Mouse (Mus musculus) gastrocnemius, postnatal 36 days (tissue): ENCODE measurements around the gene Zbtb20. TPM values are rescaled to one million over a fixed set of nuclear protein-coding genes. Genes with fewer than 3 reads are reported as not detected.

Experiments
- DNase-seq, 2 experiments: peaks; one replicate each; pipeline ENCODE4 v3.0.0; 2022
- intact Hi-C: fragments of 180-260 bp; cut with DNase I; formaldehyde crosslinking; loops from one replicate; pipeline ENCODE4 v1.15.1; 2025
- total RNA-seq, 2 experiments: library from RNA; stranded (reverse); gene quantifications; 2 replicates each; pipeline ENCODE4 v1.2.3; 2021

Gene Zbtb20
- total RNA-seq, 2 experiments from 2014 or later, result 88.0 to 95.5 TPM

DNA sequence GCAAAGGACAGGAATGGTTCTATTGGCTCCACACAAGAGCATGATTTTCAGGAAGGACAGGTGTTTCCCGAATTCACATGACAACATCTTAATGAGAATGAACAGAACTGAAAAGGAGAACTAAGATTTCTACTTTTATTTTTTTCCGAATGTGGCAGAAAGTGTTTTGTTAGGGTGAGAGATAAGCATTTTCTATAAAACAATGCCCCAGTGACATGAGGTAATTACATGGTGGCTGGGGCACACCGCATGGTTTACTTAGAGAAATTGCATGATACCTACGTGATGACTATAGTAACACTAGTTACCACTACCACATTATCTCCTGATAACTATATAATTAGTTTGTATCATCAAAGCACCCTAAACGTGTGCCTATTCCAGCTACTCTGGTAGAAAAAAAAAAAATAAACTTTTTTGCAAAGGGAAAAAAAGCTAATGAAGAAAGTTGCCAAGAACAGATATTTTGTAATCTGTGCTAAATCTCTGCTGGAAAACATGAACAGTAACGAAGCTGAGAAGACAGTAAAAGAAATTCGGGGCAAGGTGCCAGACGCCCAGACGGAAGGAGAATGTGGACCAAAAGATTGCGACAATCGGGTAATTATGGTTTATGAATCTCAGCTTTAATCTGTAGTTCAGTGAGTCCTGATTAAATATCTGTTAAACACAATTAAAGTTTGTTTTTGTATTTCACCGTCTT lies 534.4 kb downstream of the Zbtb20 start:
- peak in 1 of 2 experiments; percentile 71 for DNase-seq
- intact Hi-C loops, result no loop called here

- intact Hi-C loops, result no loop called here
- DNase-seq, result no peak
Observed at GRCm38 (mm10) chr16:43410613-43410974, 534.9 kb downstream of the Zbtb20 start.

DNA sequence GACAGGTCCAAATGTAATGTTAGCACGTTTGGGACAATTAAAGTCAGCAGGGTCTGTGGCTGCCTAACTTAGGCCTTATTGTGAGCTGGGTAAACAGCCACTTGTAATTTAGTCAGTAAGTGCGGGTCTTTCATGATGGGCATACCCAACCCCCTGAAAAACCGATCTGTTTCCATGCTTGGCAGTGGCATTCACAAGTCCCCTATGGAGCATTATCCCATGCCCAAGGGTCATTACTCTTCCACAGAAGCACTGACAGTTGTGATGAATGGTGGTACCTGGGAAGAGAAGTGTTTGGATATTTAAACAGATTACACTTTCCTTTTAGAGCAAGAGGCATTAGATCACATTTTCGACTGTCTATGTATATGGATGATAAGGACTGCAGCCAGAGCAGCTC lies 540.2 kb downstream of the Zbtb20 start:
- intact Hi-C loops, result no loop called here
- DNase-seq, result no peak

DNA sequence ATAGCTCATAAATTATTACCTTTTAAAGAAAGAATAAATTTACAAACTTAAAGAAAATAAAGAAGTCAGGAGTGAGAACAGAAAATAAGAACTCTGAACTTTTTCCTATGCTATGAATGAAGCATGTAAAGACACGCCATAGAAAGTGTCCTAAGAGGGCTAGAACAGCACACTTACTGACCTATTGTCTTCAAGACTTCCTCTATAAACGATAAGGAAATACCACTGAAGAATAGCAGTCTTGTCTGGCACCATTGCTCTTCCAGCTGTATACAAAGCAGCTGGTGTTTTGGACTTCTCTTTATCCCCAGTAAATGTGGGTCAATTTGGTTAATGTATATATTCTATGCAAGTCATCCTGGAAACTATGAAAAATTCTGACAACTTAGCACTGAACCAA lies 544.2 kb downstream of the Zbtb20 start:
- intact Hi-C loops, result no loop called here
- no peak for DNase-seq

- intact Hi-C loops, result no loop called here
- no peak for DNase-seq
Observed at GRCm38 (mm10) chr16:43428955-43429354, 553.3 kb downstream of the Zbtb20 start.

DNA sequence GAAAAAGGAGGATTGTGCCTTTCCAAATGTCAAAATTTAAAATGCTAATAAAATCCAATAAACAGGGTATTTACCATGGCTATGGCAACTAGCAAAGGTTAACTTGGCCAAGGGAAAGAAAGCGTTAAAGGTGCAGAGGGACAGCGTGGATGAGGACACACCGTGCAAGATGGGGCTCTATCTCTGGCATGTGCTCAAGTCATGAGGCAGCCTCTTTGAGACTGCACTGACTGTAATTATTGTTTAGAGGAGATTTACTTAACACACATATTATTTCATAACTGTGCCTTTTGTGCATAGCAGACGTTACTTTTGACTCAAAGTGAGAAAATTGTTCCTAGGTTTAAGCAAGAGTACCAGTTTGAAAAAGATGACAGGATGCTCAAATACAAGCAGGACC lies 554.3 kb downstream of the Zbtb20 start:
- intact Hi-C loops, result no loop called here

DNA sequence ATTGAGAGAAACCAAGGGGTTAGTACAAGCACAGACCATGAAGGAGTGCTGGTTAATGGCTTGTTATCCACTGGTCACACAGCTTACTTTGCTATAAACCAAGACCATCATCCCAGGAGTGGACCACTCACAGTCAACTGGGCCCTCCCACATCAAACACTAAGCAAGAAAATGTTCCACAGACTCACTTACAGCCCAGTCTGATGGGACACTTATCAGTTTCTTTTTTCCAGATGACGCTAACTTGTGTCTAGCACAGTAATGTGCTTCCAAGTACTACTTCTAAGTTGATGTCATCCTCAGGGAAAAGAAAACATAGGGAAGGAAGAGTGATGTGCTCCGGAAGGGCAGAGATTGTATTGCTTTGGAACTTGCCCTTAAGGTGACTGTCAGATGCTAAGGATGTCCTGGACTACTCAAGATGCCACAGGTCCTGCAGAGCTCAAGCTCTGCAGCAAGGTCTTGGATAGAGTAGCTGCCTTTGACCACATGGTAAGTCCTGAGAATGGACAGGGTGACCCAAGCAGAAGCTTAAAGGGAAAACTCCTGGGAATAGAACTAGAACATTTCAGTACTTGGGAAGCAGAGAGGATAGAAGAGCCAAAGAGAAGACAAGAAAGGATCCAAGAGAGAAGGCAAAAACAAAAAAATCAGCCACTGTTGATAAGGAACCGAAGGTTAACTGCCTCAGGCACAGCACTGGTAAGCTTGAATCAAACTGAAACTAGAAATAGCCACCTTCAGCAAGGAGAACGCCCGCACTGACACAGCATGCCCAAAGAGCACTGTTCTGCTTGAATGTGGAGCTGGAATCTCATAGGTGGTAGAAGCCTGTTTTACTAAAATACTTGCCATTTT lies 556.1 kb downstream of the Zbtb20 start:
- DNase-seq, result no peak
- intact Hi-C loops, result no loop called here

More for the DNA sequence above, 554.3 kb downstream of the Zbtb20 start:
- DNase-seq, result no peak

- DNase-seq, result no peak
- intact Hi-C loops, result loop anchor here (5.0 kb wide), 1 partner anchor 33 kb away; no protein-coding TSS in a partner anchor
Observed at GRCm38 (mm10) chr16:43434941-43435340, 559.3 kb downstream of the Zbtb20 start.

DNA sequence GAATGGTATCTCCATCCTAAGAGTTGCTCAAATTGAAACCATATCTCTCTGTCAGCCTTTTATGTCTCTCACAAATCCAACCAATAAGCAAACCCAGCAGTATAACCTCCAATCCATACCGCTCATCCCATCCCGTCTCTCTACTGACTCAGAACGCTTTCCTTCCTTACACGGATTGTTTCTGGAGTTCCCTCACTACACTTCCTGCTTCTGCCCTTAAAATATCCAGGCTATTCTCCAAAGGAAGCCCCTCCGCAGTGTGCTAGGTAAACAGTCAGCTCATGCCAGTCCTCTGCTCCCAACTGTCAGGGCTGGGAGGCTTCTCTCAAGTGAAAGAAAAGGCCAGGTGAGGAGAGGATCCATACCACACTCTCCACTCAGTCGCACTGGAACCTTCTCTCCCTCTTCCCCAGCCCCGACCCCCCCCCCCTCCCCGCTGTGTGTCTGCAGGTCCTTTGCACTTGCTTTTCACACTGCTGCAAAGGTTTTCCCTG lies 563.2 kb downstream of the Zbtb20 start:
- no peak for DNase-seq
- intact Hi-C loops, result loop anchor here (5.0 kb wide), 1 partner anchor 37 kb away; no protein-coding TSS in a partner anchor

DNA sequence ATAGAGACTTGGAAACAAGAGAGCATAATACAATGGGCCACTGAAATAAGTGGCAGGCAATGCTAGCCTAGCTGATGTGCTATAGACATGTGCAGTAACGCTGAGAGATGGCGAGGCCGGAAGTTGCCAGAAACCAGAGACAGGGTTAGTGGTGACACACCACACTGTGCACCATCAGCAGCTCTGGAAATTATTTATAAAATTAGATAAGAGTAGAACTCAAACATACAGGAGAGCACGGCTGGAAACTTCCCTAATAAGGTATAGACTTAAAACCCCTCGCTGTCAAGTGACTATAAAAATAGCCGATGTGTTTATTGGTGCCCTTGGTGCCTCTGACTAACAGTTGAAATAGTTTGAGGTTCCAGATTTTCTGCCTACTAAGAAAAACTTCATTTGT lies 565.7 kb downstream of the Zbtb20 start:
- no peak for DNase-seq
- intact Hi-C loops, result no loop called here

- intact Hi-C loops, result no loop called here
- DNase-seq, result no peak
Observed at GRCm38 (mm10) chr16:43443034-43443433, 567.4 kb downstream of the Zbtb20 start.

GRCm38 (mm10) chr16:43448141-43448981 lies 572.7 kb downstream of the Zbtb20 start:
- DNase-seq, result no peak
- intact Hi-C loops, result no loop called here

DNA sequence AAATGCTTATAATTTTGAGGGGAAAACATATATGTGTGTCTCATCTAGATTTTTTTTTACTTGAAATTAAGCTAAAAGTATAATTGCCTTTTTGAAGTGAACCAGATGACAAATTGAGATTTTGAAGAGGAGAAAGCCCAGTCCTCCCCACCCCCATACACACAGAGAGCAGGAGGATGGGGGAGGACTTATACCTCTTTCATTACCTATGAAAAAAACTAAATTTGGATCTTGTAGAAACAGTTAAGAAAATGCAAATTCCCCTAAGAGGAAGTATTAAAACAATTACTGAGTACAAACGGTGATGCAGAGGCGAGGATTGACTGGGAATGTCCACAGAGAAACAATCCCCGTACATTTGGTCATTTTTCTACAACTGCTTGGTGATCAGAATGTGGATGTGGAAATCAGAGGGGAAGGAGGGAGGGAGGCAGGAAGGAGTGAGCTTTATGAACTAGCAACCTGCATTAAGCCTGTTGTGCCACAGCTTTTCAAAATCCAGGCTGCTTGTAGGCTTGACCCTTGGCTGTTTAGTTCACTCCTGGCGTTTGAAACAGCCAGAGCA lies 578.8 kb downstream of the Zbtb20 start:
- intact Hi-C loops, result no loop called here
- no peak for DNase-seq

GRCm38 (mm10) chr16:43456446-43457172 lies 580.9 kb downstream of the Zbtb20 start:
- DNase-seq, result no peak
- intact Hi-C loops, result no loop called here

- intact Hi-C loops, result no loop called here
- DNase-seq, result no peak
Observed at GRCm38 (mm10) chr16:43457814-43458213, 582.1 kb downstream of the Zbtb20 start.

GRCm38 (mm10) chr16:43458726-43459223 lies 583.1 kb downstream of the Zbtb20 start:
- intact Hi-C loops, result no loop called here

DNA sequence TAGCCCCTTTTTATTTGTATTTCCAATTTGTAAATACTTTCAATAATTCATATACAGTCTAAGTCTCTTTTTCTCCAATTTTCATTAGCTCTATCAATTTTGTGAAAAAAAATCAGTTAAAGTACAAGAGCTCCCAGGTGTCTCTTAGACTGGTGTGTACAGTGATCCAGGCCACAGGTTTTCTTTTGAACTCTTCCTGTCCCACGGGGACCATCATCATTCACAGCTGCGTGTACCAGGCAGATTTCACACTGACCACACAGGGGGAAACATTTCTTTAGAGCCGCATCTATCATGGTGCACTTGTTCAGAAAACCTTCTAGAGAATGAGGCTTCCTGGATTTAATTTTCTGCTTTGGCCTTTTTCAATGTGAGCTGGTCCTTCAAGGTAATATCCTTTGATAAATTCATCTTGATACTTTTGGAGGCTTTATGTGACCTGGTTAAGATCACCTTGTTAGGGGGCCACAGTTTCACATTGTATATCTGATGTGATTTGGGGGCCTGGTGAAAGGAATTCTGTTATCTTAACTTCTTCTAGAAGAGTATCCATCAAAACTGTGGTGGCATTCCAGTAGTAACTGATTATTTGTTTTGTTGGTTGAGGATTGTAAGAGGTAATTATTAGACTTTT lies 586.2 kb downstream of the Zbtb20 start:
- no peak for DNase-seq
- intact Hi-C loops, result no loop called here

More at GRCm38 (mm10) chr16:43458726-43459223, 583.1 kb downstream of the Zbtb20 start:
- DNase-seq, result no peak

DNA sequence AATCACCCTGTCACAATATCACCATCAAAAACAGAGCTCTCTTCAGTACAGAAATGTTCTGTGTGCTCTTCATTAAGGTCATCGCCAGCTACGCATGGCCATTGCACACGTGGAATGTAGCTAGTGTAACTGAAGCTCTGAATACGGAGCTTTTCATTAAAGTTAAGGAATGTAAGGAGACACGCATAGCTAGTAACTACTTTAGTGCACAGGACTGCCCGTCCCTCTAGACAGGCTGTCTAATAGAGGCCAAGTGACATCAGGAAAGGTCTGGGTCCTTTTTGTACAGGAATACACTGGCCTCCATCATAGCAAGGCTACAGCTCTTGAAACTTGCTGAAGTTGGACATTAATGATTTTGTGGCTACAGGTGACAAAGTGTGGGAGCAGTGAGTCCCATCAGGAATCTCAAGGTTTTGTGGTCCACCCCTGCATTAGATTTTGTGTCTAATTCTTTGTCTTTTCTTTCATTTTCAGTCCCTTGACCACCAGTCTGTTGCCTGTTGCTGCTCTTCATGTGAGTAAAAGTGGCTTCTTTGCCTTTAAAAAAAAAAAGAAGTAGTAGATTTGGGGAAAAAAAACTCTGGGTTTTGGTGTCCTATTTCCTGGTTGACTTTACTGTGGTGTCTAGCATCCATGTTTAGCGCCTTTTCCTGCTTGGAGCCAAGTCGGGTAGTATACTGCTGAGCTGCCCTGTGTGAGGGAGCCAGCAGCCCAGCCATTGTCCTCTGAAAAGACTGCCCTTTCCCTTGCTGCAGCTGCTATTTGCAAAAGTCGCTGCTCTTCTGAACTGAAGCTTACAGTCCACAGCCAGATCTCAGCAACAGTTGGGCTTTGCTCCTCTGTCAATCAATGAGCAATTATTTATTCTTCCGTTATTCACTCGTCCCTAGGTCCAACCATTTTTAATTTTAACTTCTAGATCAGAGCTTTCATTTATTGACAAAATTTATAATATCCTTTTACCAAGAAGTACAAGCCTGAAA lies 587.1 kb downstream of the Zbtb20 start:
- intact Hi-C loops, result no loop called here
- no peak for DNase-seq
